Mouse (Mus musculus) intestine, postnatal 0 days (tissue): ENCODE results near the gene Ten1. TPM values are rescaled to one million over a fixed set of nuclear protein-coding genes. Genes with fewer than 3 reads are reported as not detected.
A peak's percentile ranks its signal among the peaks of the same experiment; 100 is the strongest.

Experiments used
- ATAC-seq: fragments of 200-750 bp; cut with Nextera tagmentation; 2 replicates; pipeline ENCODE4 v1.8.0; 2017; ENCODE audit warnings: mild to moderate bottlenecking, moderate TSS enrichment, moderate library complexity
- H3K27ac ChIP-seq: fragments of 300-500 bp; sonication (generic); 2 replicates; pipeline ENCODE4 v1.5.1; 2014; ENCODE audit warnings: mild to moderate bottlenecking, low read depth, low read length, moderate library complexity
- H3K27me3 ChIP-seq: fragments of 300-500 bp; sonication (generic); replicated peaks from 2 replicates; pipeline ENCODE4 v1.6.1; 2014; ENCODE audit warnings: low read length, mixed read lengths; ENCODE audit not compliant: control insufficient read depth, insufficient read depth
- H3K36me3 ChIP-seq: fragments of 300-500 bp; sonication (generic); 2 replicates; pipeline ENCODE4 v1.6.1; 2014; ENCODE audit warnings: mild to moderate bottlenecking, moderate library complexity; ENCODE audit not compliant: control insufficient read depth, insufficient read depth
- H3K4me1 ChIP-seq: fragments of 300-500 bp; sonication (generic); replicated peaks from 2 replicates; pipeline ENCODE4 v1.6.1; 2014; ENCODE audit warnings: antibody characterized with exemption, low read length, mixed read lengths; ENCODE audit not compliant: control insufficient read depth, insufficient read depth
- H3K4me2 ChIP-seq: fragments of 300-500 bp; sonication (generic); replicated peaks from 2 replicates; pipeline ENCODE4 v1.6.1; 2014; ENCODE audit warnings: low read depth, mild to moderate bottlenecking, moderate library complexity
- H3K4me3 ChIP-seq: fragments of 300-500 bp; sonication (generic); 2 replicates; pipeline ENCODE4 v1.5.1; 2014; ENCODE audit warnings: low read depth, low read length
- H3K9ac ChIP-seq: fragments of 300-500 bp; sonication (generic); 2 replicates; pipeline ENCODE4 v1.6.1; 2014; ENCODE audit warnings: mild to moderate bottlenecking, low read depth, low read length
- H3K9me3 ChIP-seq: fragments of 300-500 bp; sonication (generic); 2 replicates; pipeline ENCODE4 v1.6.1; 2016; ENCODE audit warnings: mixed run types; ENCODE audit not compliant: control insufficient read depth
- CTCF ChIP-seq: sonication (generic); IDR thresholded peaks from 2 replicates; pipeline ENCODE4 v1.5.1; 2016; ENCODE audit warnings: low read depth, mild to moderate bottlenecking, control low read depth, antibody characterized with exemption, moderate library complexity
- WGBS: fragments of 180-500 bp; shearing (Covaris S2); extraction: QIAGEN DNeasy Blood & Tissue Kit; methylation state at CpG from one replicate; pipeline ENCODE4 v1.1.7; 2014; 5-methylcytosine and 5-hydroxymethylcytosine counted together
- polyA plus RNA-seq: library from polyadenylated mRNA; unstranded; fragments of >200 nt; fragmentation: Nextera tagmentation; extraction: Ambion mirVana; gene quantifications from 2 replicates; pipeline ENCODE4 v1.2.1, GENCODE M21; 2015

Gene Ten1
- polyA plus RNA-seq, 1 experiment from 2014 or later, result 66.8 TPM

DNA sequence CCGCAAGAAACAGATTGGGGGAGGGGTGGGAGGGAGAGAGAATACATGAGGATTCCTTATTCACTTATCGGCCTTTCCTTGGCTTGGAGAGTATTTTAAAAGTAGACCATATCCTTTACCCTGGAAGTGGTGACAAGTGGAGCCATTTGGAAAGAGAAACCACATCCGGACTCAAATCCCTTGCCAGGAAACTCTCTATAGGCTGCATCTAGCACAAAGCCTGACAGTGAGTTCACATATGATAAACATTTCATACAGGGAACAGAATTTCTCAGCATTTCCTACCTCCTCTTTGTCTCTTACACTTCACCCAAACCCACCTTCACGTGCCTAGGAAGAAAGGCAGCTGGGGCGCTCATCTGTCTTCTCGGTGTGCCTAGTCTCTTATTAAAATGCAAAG is 31.4 kb upstream of the Ten1 start:
- Histone ChIP-seq H3K36me3 (peaks cover 10% of the 10 kb centered on the region), H3K9me3 (no peaks in the 10 kb centered on the region), H3K4me1 (peaks cover 5% of the 10 kb centered on the region; the same call in 1 of the 2 replicates), H3K27ac (peak overlapping the region; percentile 74), H3K27me3 (no peaks in the 10 kb centered on the region), H3K4me2 (peak overlapping the region; percentile 77), H3K9ac (peak overlapping the region; percentile 58), H3K4me3 (peak overlapping the region; percentile 60)
- ATAC-seq, result no peak
- 12% methylated on average over 6 of the region's 6 CpGs for WGBS
- TF ChIP-seq CTCF, result no peak

DNA sequence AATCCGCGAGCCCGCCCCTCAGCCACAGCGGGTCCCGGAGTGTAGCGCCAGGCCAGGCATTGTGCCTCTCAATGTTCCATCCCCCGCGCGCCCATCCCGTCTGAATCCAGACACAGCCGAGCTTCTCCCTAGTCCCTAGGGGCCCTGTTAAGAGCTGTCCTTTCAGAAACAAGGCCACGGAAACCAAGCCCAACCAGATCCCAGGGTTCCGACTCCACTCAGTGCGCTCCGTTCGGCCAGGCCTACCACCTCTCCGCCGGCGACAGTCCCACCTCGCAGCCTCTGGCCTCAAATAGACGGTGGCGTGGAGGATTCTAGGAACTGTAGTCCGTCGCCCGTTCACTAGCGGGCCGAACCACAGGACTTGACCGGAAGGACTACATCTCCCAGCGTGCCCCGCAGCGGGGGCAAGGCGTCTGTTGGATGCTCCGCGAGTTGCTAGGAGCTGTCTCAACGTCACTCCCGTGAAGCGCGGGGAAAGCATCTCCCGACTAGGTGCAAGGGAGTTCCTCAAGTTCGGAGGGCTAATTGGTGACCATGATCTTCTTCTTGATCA is 30.7 kb upstream of the Ten1 start, which contains the start of gene Fbf1:
Gene Fbf1 (minus strand): TSS at position 283 of the 556 bp plus-strand sequence.
- peak within 1 kb of the TSS; percentile 74 for H3K27ac ChIP-seq
- under 1% methylated on average over 40 of the region's 40 CpGs for WGBS
- peaks cover 5% of the 10 kb centered on the region; the same call in 1 of the 2 replicates for H3K4me1 ChIP-seq
- H3K4me2 ChIP-seq, result peak within 1 kb of the TSS; percentile 77
- no peak for TF ChIP-seq CTCF
- peaks cover 18% of the 10 kb centered on the region for H3K36me3 ChIP-seq
- H3K9ac ChIP-seq, result peak within 1 kb of the TSS; percentile 58
- no peaks in the 10 kb centered on the region for H3K9me3 ChIP-seq
- H3K4me3 ChIP-seq, result peak within 1 kb of the TSS; percentile 60
- peak; percentile 87 for ATAC-seq
- no peaks in the 10 kb centered on the region for H3K27me3 ChIP-seq

DNA sequence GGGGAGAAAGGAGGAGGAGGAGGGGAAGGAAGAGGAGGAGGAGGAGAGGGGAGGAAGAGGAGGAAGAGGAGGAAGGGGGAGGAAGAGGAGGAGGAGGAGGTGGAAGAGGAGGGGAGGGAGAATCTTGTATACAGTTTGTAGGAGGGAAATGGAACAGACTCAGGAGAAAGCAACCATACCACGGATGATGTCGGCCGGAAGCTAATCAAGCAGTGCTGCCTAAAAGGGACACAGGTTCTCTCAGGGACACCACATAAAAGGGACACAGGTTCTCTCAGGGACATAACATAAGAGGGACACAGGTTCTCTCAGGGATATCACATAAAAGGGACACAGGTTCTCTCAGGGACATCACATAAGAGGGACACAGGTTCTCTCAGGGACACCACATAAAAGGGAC is 29.4 kb upstream of the Ten1 start:
- Histone ChIP-seq H3K36me3 (peaks cover 26% of the 10 kb centered on the region), H3K9me3 (no peaks in the 10 kb centered on the region), H3K4me2 (no peak overlapping the region), H3K4me3 (no peak overlapping the region), H3K9ac (no peak overlapping the region), H3K27ac (no peak overlapping the region), H3K27me3 (no peaks in the 10 kb centered on the region), H3K4me1 (peaks cover 5% of the 10 kb centered on the region; the same call in 1 of the 2 replicates)
- WGBS, result 90% methylated on average over 3 of the region's 3 CpGs
- no peak for ATAC-seq
- TF ChIP-seq CTCF, result no peak

GRCm38 (mm10) chr11:116170003-116170800 is 28.5 kb upstream of the Ten1 start:
- Histone ChIP-seq H3K4me2 (no peak overlapping the region), H3K4me3 (no peak overlapping the region), H3K27ac (peak overlapping the region; percentile 37; the same call in 1 of the 2 replicates), H3K4me1 (peaks cover 5% of the 10 kb centered on the region; the same call in 1 of the 2 replicates), H3K9ac (no peak overlapping the region), H3K9me3 (no peaks in the 10 kb centered on the region), H3K36me3 (peaks cover 35% of the 10 kb centered on the region), H3K27me3 (no peaks in the 10 kb centered on the region)
- WGBS, result 46% methylated on average over 5 of the region's 5 CpGs
- TF ChIP-seq CTCF, result no peak
- ATAC-seq, result no peak; the same call in 1 of the 2 replicates

DNA sequence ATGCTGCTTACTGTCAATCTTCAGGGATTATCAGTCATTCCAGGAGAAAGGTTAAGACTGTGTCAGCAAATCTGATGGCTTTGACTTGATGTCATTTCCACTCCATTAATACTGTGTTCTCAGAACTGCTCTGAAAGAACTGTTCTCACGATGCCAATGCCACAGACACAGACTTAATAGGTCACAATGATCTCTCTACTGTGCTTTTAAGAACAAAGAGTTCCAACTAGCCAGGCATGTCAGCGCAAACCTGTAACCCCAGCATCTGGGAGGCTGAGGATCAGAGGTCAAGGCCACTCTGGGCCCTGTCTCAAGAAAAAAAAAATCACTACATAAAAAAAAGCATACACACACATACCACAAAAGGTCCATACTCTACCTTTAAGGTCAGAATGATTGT is 26.7 kb upstream of the Ten1 start:
- TF ChIP-seq CTCF, result no peak
- Histone ChIP-seq H3K4me3 (no peak overlapping the region), H3K27me3 (no peaks in the 10 kb centered on the region), H3K36me3 (peaks cover 51% of the 10 kb centered on the region), H3K4me2 (no peak overlapping the region), H3K4me1 (peaks cover 3% of the 10 kb centered on the region; the same call in 1 of the 2 replicates), H3K9me3 (no peaks in the 10 kb centered on the region), H3K27ac (peak overlapping the region; percentile 35; the same call in 1 of the 2 replicates), H3K9ac (0 out of 2 replicates have a peak overlapping the region, but pooled peaks have one; percentile 11)
- 68% methylated on average over 2 of the region's 2 CpGs for WGBS
- no peak for ATAC-seq

- no peaks in the 10 kb centered on the region for H3K27me3 ChIP-seq
- peak; percentile 20; the same call in 1 of the 2 replicates for ATAC-seq
- H3K27ac ChIP-seq, result peak overlapping the region; percentile 15; the same call in 1 of the 2 replicates
- peaks cover 75% of the 10 kb centered on the region for H3K36me3 ChIP-seq
- H3K4me3 ChIP-seq, result no peak overlapping the region
- no peak overlapping the region for H3K4me2 ChIP-seq
- no peak overlapping the region for H3K9ac ChIP-seq
- TF ChIP-seq CTCF, result no peak
- WGBS, result 82% methylated on average over 22 of the region's 22 CpGs
- no peaks in the 10 kb centered on the region for H3K9me3 ChIP-seq
- no peaks in the 10 kb centered on the region for H3K4me1 ChIP-seq
These were observed 23.7 kb upstream of the Ten1 start for GRCm38 (mm10) chr11:116174775-116175448.
